Mouse (Mus musculus) forebrain, embryonic 16.5 days (tissue): ENCODE measurements around the gene Coq8a. TPM values are rescaled to one million over a fixed set of nuclear protein-coding genes. Genes with fewer than 3 reads are reported as not detected.

Source experiments
- ATAC-seq: fragments of 200-750 bp; cut with Nextera tagmentation; 2 replicates; pipeline ENCODE4 v1.8.0; 2017; ENCODE audit warnings: mild to moderate bottlenecking, moderate library complexity
- H3K27ac ChIP-seq: fragments of 300-500 bp; sonication (generic); 2 replicates; pipeline ENCODE4 v1.5.1; 2014; ENCODE audit warnings: low read length, control low read depth
- H3K27me3 ChIP-seq: fragments of 300-500 bp; sonication (generic); replicated peaks from 2 replicates; pipeline ENCODE4 v1.6.1; 2014; ENCODE audit warnings: low read length; ENCODE audit not compliant: control insufficient read depth, insufficient read depth
- H3K36me3 ChIP-seq: fragments of 300-500 bp; sonication (generic); 2 replicates; pipeline ENCODE4 v1.6.1; 2014; ENCODE audit not compliant: control insufficient read depth, insufficient read depth
- H3K4me1 ChIP-seq: fragments of 300-500 bp; sonication (generic); replicated peaks from 2 replicates; pipeline ENCODE4 v1.6.1; 2014; ENCODE audit warnings: low read length; ENCODE audit not compliant: control insufficient read depth, insufficient read depth
- H3K4me2 ChIP-seq: fragments of 300-500 bp; sonication (generic); 2 replicates; pipeline ENCODE4 v1.6.1; 2014; ENCODE audit warnings: mild to moderate bottlenecking, low read length, control low read depth
- H3K4me3 ChIP-seq: fragments of 300-500 bp; sonication (generic); replicated peaks from 2 replicates; pipeline ENCODE4 v1.5.1; 2014; ENCODE audit warnings: mild to moderate bottlenecking, low read length, control low read depth
- H3K9ac ChIP-seq: fragments of 300-500 bp; sonication (generic); replicated peaks from 2 replicates; pipeline ENCODE4 v1.6.1; 2014; ENCODE audit warnings: low read depth, low read length, control low read depth
- H3K9me3 ChIP-seq: fragments of 300-500 bp; sonication (generic); 2 replicates; pipeline ENCODE4 v1.6.1; 2016; ENCODE audit warnings: low read length; ENCODE audit not compliant: control insufficient read depth
- WGBS: fragments of 180-500 bp; shearing (Covaris S2); extraction: QIAGEN DNeasy Blood & Tissue Kit; methylation state at CpG from one replicate; pipeline ENCODE4 v1.1.7; 2014; 5-methylcytosine and 5-hydroxymethylcytosine counted together
- polyA plus RNA-seq: library from polyadenylated mRNA; unstranded; fragments of >200 nt; fragmentation: Nextera tagmentation; extraction: Ambion mirVana; gene quantifications from 2 replicates; pipeline ENCODE4 v1.2.1, GENCODE M21; 2015

Gene Coq8a
- polyA plus RNA-seq, 1 experiment from 2014 or later = 5.1 TPM

DNA sequence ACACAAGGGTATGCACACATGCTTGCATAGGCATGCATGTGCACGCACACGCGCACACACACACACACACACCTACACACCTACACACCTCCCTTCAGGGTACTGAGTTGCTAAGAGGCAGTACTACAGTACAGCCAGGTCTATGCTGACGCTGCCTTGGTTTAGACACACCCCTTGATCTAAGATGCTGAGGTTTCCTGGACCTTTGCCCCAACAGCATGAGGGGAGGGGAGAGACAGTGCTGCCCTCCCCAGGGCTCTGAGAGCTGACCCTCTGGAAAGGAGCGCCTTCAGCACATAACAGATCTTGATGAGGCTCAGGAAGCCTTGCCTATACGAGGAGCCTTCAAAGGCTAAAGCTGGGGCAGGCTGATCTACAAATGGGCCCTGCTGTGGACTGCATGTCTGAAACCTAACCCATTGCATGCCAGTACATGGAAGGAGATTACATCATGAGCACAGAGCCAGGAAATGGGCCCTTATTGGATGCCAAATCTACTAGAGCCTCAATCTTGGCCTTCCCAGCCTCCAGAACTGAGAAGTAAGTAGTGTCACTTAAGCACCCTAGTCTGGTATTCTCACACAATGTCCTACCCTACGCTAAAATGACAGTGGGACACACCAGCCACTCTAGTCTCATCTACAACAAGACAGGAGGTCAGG lies 18.0 kb downstream of the Coq8a start:
- H3K27ac ChIP-seq = no peak overlapping the region
- no peak overlapping the region for H3K4me2 ChIP-seq
- no peaks in the 10 kb centered on the region for H3K9me3 ChIP-seq
- no peak for ATAC-seq
- WGBS = 88% methylated on average over 7 of the region's 7 CpGs
- H3K4me3 ChIP-seq = no peak overlapping the region
- H3K4me1 ChIP-seq = no peaks in the 10 kb centered on the region
- no peaks in the 10 kb centered on the region for H3K27me3 ChIP-seq
- no peaks in the 10 kb centered on the region for H3K36me3 ChIP-seq
- no peak overlapping the region for H3K9ac ChIP-seq

GRCm38 (mm10) chr1:180179840-180180239 lies 19.6 kb downstream of the Coq8a start:
- Histone ChIP-seq H3K27me3 (no peaks in the 10 kb centered on the region), H3K36me3 (no peaks in the 10 kb centered on the region), H3K27ac (no peak overlapping the region), H3K9ac (no peak overlapping the region), H3K4me3 (no peak overlapping the region), H3K4me1 (no peaks in the 10 kb centered on the region), H3K4me2 (no peak overlapping the region), H3K9me3 (no peaks in the 10 kb centered on the region)
- 85% methylated on average over 2 of the region's 2 CpGs for WGBS
- no peak for ATAC-seq

GRCm38 (mm10) chr1:180179100-180179499 lies 20.3 kb downstream of the Coq8a start:
- no peak for ATAC-seq
- no peaks in the 10 kb centered on the region for H3K9me3 ChIP-seq
- H3K36me3 ChIP-seq = no peaks in the 10 kb centered on the region
- no peak overlapping the region for H3K9ac ChIP-seq
- H3K27ac ChIP-seq = no peak overlapping the region
- no peaks in the 10 kb centered on the region for H3K4me1 ChIP-seq
- no peak overlapping the region for H3K4me3 ChIP-seq
- WGBS = 92% methylated on average over 4 of the region's 4 CpGs
- H3K4me2 ChIP-seq = no peak overlapping the region
- H3K27me3 ChIP-seq = no peaks in the 10 kb centered on the region

GRCm38 (mm10) chr1:180178340-180178739 lies 21.1 kb downstream of the Coq8a start:
- ATAC-seq = no peak
- H3K9ac ChIP-seq = no peak overlapping the region
- H3K4me3 ChIP-seq = no peak overlapping the region
- H3K36me3 ChIP-seq = no peaks in the 10 kb centered on the region
- 82% methylated on average over 9 of the region's 9 CpGs for WGBS
- no peaks in the 10 kb centered on the region for H3K27me3 ChIP-seq
- no peak overlapping the region for H3K27ac ChIP-seq
- no peaks in the 10 kb centered on the region for H3K9me3 ChIP-seq
- no peaks in the 10 kb centered on the region for H3K4me1 ChIP-seq
- H3K4me2 ChIP-seq = no peak overlapping the region

DNA sequence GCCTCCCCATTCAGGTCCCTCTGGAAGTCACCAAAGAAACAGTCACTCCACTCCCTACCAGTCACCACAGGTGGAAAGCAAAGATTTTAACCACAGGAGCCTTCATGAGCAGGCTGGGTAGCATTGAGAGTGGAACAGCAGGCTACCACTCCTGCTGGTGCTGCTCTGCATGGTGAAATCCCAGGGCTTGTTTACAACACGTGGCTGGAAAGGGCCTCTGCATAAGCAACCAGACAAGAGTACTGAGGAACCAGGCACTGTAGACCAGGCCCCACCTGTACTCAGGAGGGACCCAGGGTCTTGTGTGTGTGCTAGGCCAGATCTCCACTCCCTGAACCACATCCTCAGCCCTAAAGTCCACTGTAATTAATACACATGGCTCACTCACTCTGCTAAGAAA lies 22.6 kb downstream of the Coq8a start:
- no peak overlapping the region for H3K9ac ChIP-seq
- 9% methylated on average over 1 of the region's 1 CpGs for WGBS
- no peak overlapping the region for H3K4me2 ChIP-seq
- no peaks in the 10 kb centered on the region for H3K27me3 ChIP-seq
- ATAC-seq = no peak
- H3K9me3 ChIP-seq = no peaks in the 10 kb centered on the region
- no peak overlapping the region for H3K4me3 ChIP-seq
- H3K4me1 ChIP-seq = no peaks in the 10 kb centered on the region
- no peak overlapping the region for H3K27ac ChIP-seq
- no peaks in the 10 kb centered on the region for H3K36me3 ChIP-seq

DNA sequence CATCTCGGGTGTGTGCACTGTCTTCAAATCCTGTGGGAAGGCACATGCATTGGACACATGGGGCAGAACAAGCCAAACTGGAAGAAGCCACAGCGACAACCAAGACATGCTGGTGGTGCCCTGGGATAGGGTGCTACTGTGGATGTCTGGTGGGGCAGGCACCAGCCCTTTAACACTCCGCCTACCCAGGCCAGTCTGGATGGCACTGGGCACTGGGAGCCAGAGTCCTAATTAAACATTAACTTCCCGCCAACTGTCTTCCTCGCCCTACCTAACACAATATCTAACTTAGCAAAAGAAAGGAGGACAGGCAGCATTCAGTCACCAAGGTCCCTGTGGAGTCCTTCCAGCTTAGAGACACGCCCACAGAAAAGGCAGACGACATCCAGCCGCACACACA lies 23.8 kb downstream of the Coq8a start:
- no peak overlapping the region for H3K9ac ChIP-seq
- no peak overlapping the region for H3K4me3 ChIP-seq
- H3K36me3 ChIP-seq = no peaks in the 10 kb centered on the region
- ATAC-seq = peak; percentile 52; the same call in 1 of the 2 replicates
- 60% methylated on average over 8 of the region's 8 CpGs for WGBS
- no peaks in the 10 kb centered on the region for H3K27me3 ChIP-seq
- no peaks in the 10 kb centered on the region for H3K4me1 ChIP-seq
- no peak overlapping the region for H3K27ac ChIP-seq
- no peak overlapping the region for H3K4me2 ChIP-seq
- H3K9me3 ChIP-seq = no peaks in the 10 kb centered on the region

DNA sequence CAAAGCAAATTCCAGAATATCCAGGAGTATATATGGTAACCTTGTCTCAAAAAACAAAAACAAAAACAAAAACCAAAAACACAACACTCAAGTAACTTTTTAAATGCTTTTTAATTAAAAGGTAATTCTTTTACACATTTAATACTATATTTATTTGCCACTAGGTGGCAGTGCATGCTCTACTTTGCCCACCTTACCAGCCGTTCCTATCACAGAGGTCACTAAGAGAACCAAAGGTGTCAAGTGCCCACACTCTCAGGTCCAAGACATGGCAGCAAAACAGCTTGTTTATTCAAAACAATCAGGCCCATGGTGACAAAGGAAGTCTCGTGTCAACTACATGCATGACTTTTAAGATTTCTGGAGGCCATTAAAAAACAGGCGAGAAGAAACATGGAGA lies 24.2 kb downstream of the Coq8a start:
- no peaks in the 10 kb centered on the region for H3K36me3 ChIP-seq
- no peaks in the 10 kb centered on the region for H3K4me1 ChIP-seq
- H3K27me3 ChIP-seq = no peaks in the 10 kb centered on the region
- H3K27ac ChIP-seq = no peak overlapping the region
- WGBS = 35% methylated on average over 3 of the region's 3 CpGs
- H3K9me3 ChIP-seq = no peaks in the 10 kb centered on the region
- no peak overlapping the region for H3K4me3 ChIP-seq
- no peak overlapping the region for H3K9ac ChIP-seq
- no peak for ATAC-seq
- no peak overlapping the region for H3K4me2 ChIP-seq

GRCm38 (mm10) chr1:180174718-180175117 lies 24.7 kb downstream of the Coq8a start:
- Histone ChIP-seq H3K27ac (no peak overlapping the region), H3K9ac (no peak overlapping the region), H3K36me3 (no peaks in the 10 kb centered on the region), H3K4me1 (no peaks in the 10 kb centered on the region), H3K4me2 (no peak overlapping the region), H3K4me3 (no peak overlapping the region), H3K27me3 (no peaks in the 10 kb centered on the region), H3K9me3 (no peaks in the 10 kb centered on the region)
- 53% methylated on average over 6 of the region's 6 CpGs for WGBS
- ATAC-seq = no peak

DNA sequence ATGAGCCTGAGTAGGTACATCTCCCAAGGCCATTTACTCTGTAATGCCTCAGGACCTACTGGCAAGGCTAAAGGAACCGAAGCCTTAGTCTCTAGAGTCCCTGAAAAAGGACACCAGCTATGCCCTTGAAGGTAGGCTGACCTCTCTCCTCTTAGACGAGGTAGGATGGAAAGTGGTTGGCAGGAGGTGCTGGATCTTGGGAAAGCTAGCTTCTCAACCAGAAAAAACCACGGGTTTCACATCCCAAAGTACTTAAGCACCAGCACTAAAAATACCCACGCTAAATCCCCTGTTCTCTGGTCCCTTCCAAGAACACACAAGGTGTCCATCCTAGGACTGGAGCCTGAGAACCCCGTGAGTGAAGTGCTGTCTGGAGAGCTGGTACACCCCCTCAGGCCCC lies 26.4 kb downstream of the Coq8a start:
- no peak for ATAC-seq

DNA sequence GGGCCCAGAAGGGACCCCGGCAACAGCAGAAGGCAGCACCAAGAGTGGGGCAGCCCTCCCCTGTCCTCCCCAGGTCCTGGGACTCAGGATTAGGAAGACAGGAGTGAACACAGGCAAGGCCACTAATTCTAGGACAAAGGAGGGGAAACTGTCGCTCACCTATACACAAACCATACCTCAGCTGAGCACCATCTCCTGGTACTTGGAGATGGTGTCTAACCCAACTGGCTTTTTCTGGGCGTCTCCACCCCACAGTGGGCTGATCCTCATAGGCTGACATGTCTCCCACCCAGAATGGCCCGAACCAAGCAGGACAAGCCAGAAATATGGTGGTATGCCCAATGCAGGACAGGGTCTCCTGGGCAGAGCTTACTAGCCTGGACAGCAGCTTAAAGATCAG lies 26.8 kb downstream of the Coq8a start:
- WGBS = 88% methylated on average over 4 of the region's 4 CpGs
- no peak for ATAC-seq
- Histone ChIP-seq H3K4me1 (no peaks in the 10 kb centered on the region), H3K27ac (no peak overlapping the region), H3K9ac (no peak overlapping the region), H3K4me3 (no peak overlapping the region), H3K27me3 (no peaks in the 10 kb centered on the region), H3K9me3 (no peaks in the 10 kb centered on the region), H3K36me3 (no peaks in the 10 kb centered on the region), H3K4me2 (no peak overlapping the region)

More for the DNA sequence above, 26.4 kb downstream of the Coq8a start:
- 83% methylated on average over 5 of the region's 5 CpGs for WGBS
- H3K27ac ChIP-seq = no peak overlapping the region
- H3K4me3 ChIP-seq = no peak overlapping the region
- H3K9me3 ChIP-seq = no peaks in the 10 kb centered on the region
- no peaks in the 10 kb centered on the region for H3K4me1 ChIP-seq
- no peaks in the 10 kb centered on the region for H3K27me3 ChIP-seq
- H3K36me3 ChIP-seq = no peaks in the 10 kb centered on the region
- no peak overlapping the region for H3K4me2 ChIP-seq
- H3K9ac ChIP-seq = no peak overlapping the region
